Mouse (Mus musculus) liver, embryonic 14.5 days (tissue): ENCODE results near the gene Gtdc1. TPM values are rescaled to one million over a fixed set of nuclear protein-coding genes. Genes with fewer than 3 reads are reported as not detected.
"Not testable (repeated sequence)": the region's sequence is repeated elsewhere in the genome, so short reads cannot be mapped to it uniquely, and the experiment has no call there.

Experiments
- ATAC-seq: fragments of 200-750 bp; cut with Nextera tagmentation; 2 replicates; pipeline ENCODE4 v1.8.0; 2017; ENCODE audit warnings: moderate number of reproducible peaks, mild to moderate bottlenecking, moderate library complexity; ENCODE audit not compliant: insufficient read depth
- DNase-seq, 3 experiments: peaks; one replicate each; pipeline ENCODE4 v3.0.0-alpha.2; 2012 to 2013; ENCODE audit warnings: low read depth in 3 of 3, low spot score in 3 of 3
- H3K27ac ChIP-seq: fragments of 300-500 bp; sonication (generic); 2 replicates; pipeline ENCODE4 v1.5.1; 2014; ENCODE audit warnings: moderate library complexity, mild to moderate bottlenecking, control low read depth, inconsistent platforms
- H3K27me3 ChIP-seq: fragments of 300-500 bp; sonication (generic); 2 replicates; pipeline ENCODE4 v1.6.1; 2014; ENCODE audit warnings: mild to moderate bottlenecking, low read length, moderate library complexity; ENCODE audit not compliant: control insufficient read depth, insufficient read depth
- H3K36me3 ChIP-seq: fragments of 300-500 bp; sonication (generic); replicated peaks from 2 replicates; pipeline ENCODE4 v1.6.1; 2014; ENCODE audit warnings: low read depth; ENCODE audit not compliant: control insufficient read depth, insufficient read depth
- H3K4me1 ChIP-seq, 2 experiments: fragments of 200-500 bp in 1 of 2; fragments of 300-500 bp in 1 of 2; sonication (generic) in 1 of 2; replicated peaks; 2 replicates each; pipeline ENCODE4 v1.6.1; 2012 to 2014; ENCODE audit warnings: antibody characterized with exemption in 1 of 2, inconsistent platforms in 1 of 2, low read length in 1 of 2; ENCODE audit not compliant: control insufficient read depth in 2 of 2, insufficient read depth in 2 of 2
- H3K4me2 ChIP-seq: fragments of 300-500 bp; sonication (generic); 2 replicates; pipeline ENCODE4 v1.6.1; 2014; ENCODE audit warnings: low read depth, mild to moderate bottlenecking, control low read depth, moderate library complexity
- H3K4me3 ChIP-seq, 2 experiments: fragments of 200-500 bp in 1 of 2; fragments of 300-500 bp in 1 of 2; sonication (generic) in 1 of 2; 2 replicates each; pipeline ENCODE4 v1.5.1; 2012 to 2014; ENCODE audit warnings: low read depth in 2 of 2, low read length in 2 of 2, mild to moderate bottlenecking in 2 of 2, control low read depth in 1 of 2, inconsistent platforms in 1 of 2, moderate library complexity in 1 of 2; ENCODE audit not compliant: insufficient read depth in 1 of 2
- H3K9ac ChIP-seq: fragments of 300-500 bp; sonication (generic); replicated peaks from 2 replicates; pipeline ENCODE4 v1.6.1; 2014; ENCODE audit warnings: mild to moderate bottlenecking, control low read depth, moderate library complexity
- H3K9me3 ChIP-seq: fragments of 300-500 bp; sonication (generic); 2 replicates; pipeline ENCODE4 v1.6.1; 2016; ENCODE audit warnings: low read length, mixed read lengths; ENCODE audit not compliant: control insufficient read depth
- CTCF ChIP-seq: IDR thresholded peaks from 2 replicates; pipeline ENCODE4 v1.5.1; 2016; ENCODE audit warnings: antibody characterized with exemption, low read depth, control low read depth
- EP300 ChIP-seq: IDR thresholded peaks from 2 replicates; pipeline ENCODE4 v1.6.1; 2016; ENCODE audit warnings: antibody characterized with exemption, low read depth
- WGBS: fragments of 180-500 bp; shearing (Covaris S2); extraction: QIAGEN DNeasy Blood & Tissue Kit; methylation state at CpG from one replicate; pipeline ENCODE4 v1.1.7; 2014; ENCODE audit not compliant: insufficient replicate concordance; 5-methylcytosine and 5-hydroxymethylcytosine counted together
- polyA plus RNA-seq, 2 experiments: library from polyadenylated mRNA; depleted of rRNA in 1 of 2; stranded (reverse) in 1 of 2; unstranded in 1 of 2; fragments of >200 nt; fragmentation: Nextera tagmentation in 1 of 2; extraction: Ambion mirVana in 1 of 2; gene quantifications; 2 replicates each; pipeline versions ENCODE4 v1.2.1 to v1.2.3; 2012 to 2014

The Gtdc1 gene
- polyA plus RNA-seq, 2 experiments, result 3.6 to 5.8 TPM

GRCm38 (mm10) chr2:44632584-44632983, 294.9 kb downstream of the Gtdc1 start:
- no peak overlapping the region for H3K4me3 ChIP-seq
- no peaks in the 10 kb centered on the region for H3K36me3 ChIP-seq
- no peak overlapping the region for H3K9ac ChIP-seq
- WGBS, result 75% methylated on average over 10 of the region's 10 CpGs
- TF ChIP-seq CTCF (no peak), EP300 (no peak)
- DNase-seq, result no peak
- no peaks in the 10 kb centered on the region for H3K9me3 ChIP-seq
- no peak for ATAC-seq
- H3K27ac ChIP-seq, result no peak overlapping the region
- no peaks in the 10 kb centered on the region for H3K4me1 ChIP-seq
- H3K27me3 ChIP-seq, result no peaks in the 10 kb centered on the region
- H3K4me2 ChIP-seq, result no peak overlapping the region

GRCm38 (mm10) chr2:44631064-44631463, 296.4 kb downstream of the Gtdc1 start:
- no peaks in the 10 kb centered on the region for H3K36me3 ChIP-seq
- no peak overlapping the region for H3K4me3 ChIP-seq
- no peaks in the 10 kb centered on the region for H3K27me3 ChIP-seq
- WGBS, result 60% methylated on average over 3 of the region's 3 CpGs
- no peak overlapping the region for H3K27ac ChIP-seq
- DNase-seq, result no peak
- no peaks in the 10 kb centered on the region for H3K9me3 ChIP-seq
- H3K4me2 ChIP-seq, result no peak overlapping the region
- no peak for ATAC-seq
- no peak overlapping the region for H3K9ac ChIP-seq
- TF ChIP-seq CTCF (no peak), EP300 (no peak)
- no peaks in the 10 kb centered on the region for H3K4me1 ChIP-seq

DNA sequence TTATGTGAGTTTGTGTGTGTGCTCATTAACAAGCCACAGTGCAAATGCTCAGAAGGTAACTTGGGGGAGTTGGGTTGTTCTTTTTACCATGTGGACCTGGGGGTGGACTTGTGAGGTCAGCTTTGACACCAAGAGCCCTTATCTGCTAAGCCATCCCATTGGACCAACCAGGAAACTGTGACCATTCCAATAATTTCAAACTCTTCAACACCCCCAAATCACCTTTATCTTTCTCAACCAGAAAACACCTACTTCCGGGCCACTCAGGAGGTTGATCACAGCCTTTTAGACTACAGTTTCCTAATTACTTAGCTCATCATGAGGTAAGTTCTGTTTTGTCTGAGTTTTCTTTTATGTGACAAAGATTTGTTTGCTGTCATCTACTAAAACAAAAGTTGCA, 298.7 kb downstream of the Gtdc1 start:
- no peak overlapping the region for H3K9ac ChIP-seq
- H3K4me3 ChIP-seq, result no peak overlapping the region
- TF ChIP-seq EP300, result no peak
- no peak for TF ChIP-seq CTCF
- H3K4me2 ChIP-seq, result no peak overlapping the region
- no peaks in the 10 kb centered on the region for H3K27me3 ChIP-seq
- DNase-seq (no peak), ATAC-seq (no peak)
- no peaks in the 10 kb centered on the region for H3K36me3 ChIP-seq
- no peak overlapping the region for H3K27ac ChIP-seq
- no peaks in the 10 kb centered on the region for H3K4me1 ChIP-seq
- H3K9me3 ChIP-seq, result no peaks in the 10 kb centered on the region
- 36% methylated on average over 1 of the region's 1 CpGs for WGBS

- no peak for TF ChIP-seq CTCF
- Histone ChIP-seq H3K9me3 (no peaks in the 10 kb centered on the region), H3K27me3 (no peaks in the 10 kb centered on the region), H3K4me3 (no peak overlapping the region), H3K9ac (no peak overlapping the region), H3K4me1 (no peaks in the 10 kb centered on the region), H3K27ac (no peak overlapping the region), H3K4me2 (no peak overlapping the region), H3K36me3 (no peaks in the 10 kb centered on the region)
- WGBS, result 71% methylated on average over 3 of the region's 3 CpGs
- DNase-seq (no peak), ATAC-seq (no peak)
Observed at GRCm38 (mm10) chr2:44625154-44625553, 302.3 kb downstream of the Gtdc1 start.

DNA sequence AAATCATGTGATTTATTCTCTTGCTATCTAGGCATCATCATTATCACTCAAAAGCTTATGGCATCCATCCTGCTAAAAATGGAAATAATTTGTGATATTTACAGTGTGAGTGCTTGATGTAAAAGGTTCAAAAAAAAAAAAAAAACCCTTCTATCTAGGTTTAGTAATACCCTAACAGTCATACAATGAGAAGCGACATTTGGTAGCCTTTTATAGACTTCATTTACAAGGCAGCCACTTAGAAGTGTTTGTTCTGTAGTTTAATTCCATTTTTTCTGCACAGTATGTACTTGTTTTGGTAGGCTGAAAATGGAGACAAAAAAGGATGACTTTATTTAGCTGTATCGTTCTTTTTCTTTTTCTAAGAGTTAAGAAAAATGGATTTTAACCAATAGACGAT, 305.0 kb downstream of the Gtdc1 start:
- no peaks in the 10 kb centered on the region for H3K9me3 ChIP-seq
- no peak for DNase-seq
- ATAC-seq, result no peak
- no peaks in the 10 kb centered on the region for H3K27me3 ChIP-seq
- H3K27ac ChIP-seq, result no peak overlapping the region
- H3K4me3 ChIP-seq, result no peak overlapping the region
- H3K4me2 ChIP-seq, result no peak overlapping the region
- no peaks in the 10 kb centered on the region for H3K4me1 ChIP-seq
- no peak overlapping the region for H3K9ac ChIP-seq
- WGBS, result 66% methylated on average over 3 of the region's 3 CpGs
- H3K36me3 ChIP-seq, result no peaks in the 10 kb centered on the region
- no peak for TF ChIP-seq EP300
- no peak for TF ChIP-seq CTCF

DNA sequence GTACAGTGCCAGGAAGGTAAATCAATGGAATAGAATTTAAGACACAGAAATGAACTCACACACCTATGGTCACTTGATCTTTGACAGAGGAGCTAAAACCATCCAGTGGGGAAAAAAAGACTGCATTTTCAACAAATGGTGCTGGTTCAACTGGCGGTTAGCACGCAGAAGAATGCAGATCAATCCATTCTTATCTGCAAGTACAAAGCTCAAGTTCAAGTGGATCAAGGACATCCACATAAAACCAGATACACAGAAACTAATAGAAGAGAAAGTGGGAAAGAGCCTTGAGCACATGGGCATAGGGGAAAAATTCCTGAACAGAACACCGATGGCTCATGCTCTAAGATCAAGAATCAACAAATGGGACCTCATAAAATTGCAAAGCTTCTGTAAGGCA, 327.8 kb downstream of the Gtdc1 start:
- H3K27ac ChIP-seq, H3K27me3 ChIP-seq, H3K36me3 ChIP-seq, H3K4me1 ChIP-seq, H3K4me3 ChIP-seq, H3K9ac ChIP-seq, ATAC-seq, H3K9me3 ChIP-seq, H3K4me2 ChIP-seq, DNase-seq: not testable (repeated sequence)
- 65% methylated on average over 3 of the region's 3 CpGs for WGBS
